Mouse (Mus musculus) left cerebral cortex, postnatal 10 days (tissue): ENCODE data around the gene Ccdc80. TPM values are rescaled to one million over a fixed set of nuclear protein-coding genes. Genes with fewer than 3 reads are reported as not detected.

Source experiments
- total RNA-seq, 2 experiments: library from RNA; stranded (reverse); gene quantifications; 2 replicates each; pipeline ENCODE4 v1.2.3; 2021

The Ccdc80 gene
- total RNA-seq, 2 experiments from 2014 or later, result 9.6 to 11.7 TPM

Other genes starting within 250 kb of the Ccdc80 start
- gene Cd200r2, start 226.3 kb upstream of the Ccdc80 start, total RNA-seq, result not detected
- not detected for gene Cd200r3, start 149.7 kb upstream of the Ccdc80 start, total RNA-seq
- 10 to 100 TPM; 54.2 to 54.9 TPM for gene Slc35a5, start 65.3 kb downstream of the Ccdc80 start, total RNA-seq
- gene Atg3, start 65.4 kb downstream of the Ccdc80 start, total RNA-seq, result 10 to 100 TPM; 44.3 to 46.1 TPM
- gene Btla, start 130.9 kb downstream of the Ccdc80 start, total RNA-seq, result under 1 TPM; 0.17 to 0.28 TPM